In the genomic region with DNA sequence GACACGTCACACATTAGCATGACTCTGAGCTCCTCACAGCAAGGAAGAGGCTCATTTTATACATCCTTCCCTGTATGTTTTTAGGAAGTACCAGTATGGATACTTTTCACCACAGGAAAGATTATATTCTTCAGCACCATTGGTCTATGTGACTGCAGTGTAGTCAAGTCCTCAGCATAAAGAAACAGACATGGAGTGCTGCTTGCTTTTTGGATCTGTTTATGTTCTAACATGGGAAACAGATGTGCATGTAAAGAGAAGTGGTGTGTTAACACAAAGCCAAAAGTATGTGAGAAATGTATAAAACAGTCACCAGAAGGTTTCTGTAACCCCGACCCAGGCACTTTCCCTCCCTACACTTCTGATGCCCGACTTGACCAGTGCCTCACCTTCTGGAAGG, we compare ENCODE assay signal across 14 mouse cellular contexts.
"Had no signal": no experiment of that assay in that cellular context is flagged by ENCODE, and none has a peak within 500 bp of the region (broad histone marks: within the 10 kb centered on the region; RNA-seq: fewer than 3 reads in every experiment).

No protein-coding gene starts in this region.

- H3K9me3 ChIP-seq: liver, embryonic 13.5 days had no signal

- H3K27ac ChIP-seq: kidney, postnatal 0 days; layer of hippocampus, adult 2 months; liver, embryonic 13.5 days had no signal

- H3K9ac ChIP-seq: liver, embryonic 13.5 days had no signal

- H3K27me3 ChIP-seq: liver, embryonic 13.5 days had no signal

- H3K4me3 ChIP-seq: layer of hippocampus, adult 2 months; liver, embryonic 13.5 days had no signal

- DNase-seq: kidney, adult 2 months; kidney, postnatal 25 days; layer of hippocampus, adult 9-11 months; liver, embryonic 13.5 days; lung, adult 2 months; lung, postnatal 14 days; lung, postnatal 4 days; midbrain, embryonic 14.5 days; thymus, adult 2 months; thymus, postnatal 14 days; thymus, postnatal 4 days had no signal

- H3K4me1 ChIP-seq: liver, embryonic 13.5 days had no signal

- H3K4me2 ChIP-seq: liver, embryonic 13.5 days; midbrain, embryonic 11.5 days had no signal

- H3K36me3 ChIP-seq: liver, embryonic 13.5 days had no signal
